Mouse (Mus musculus) bone marrow, adult 2 months (tissue): ENCODE results near the gene U2af1. TPM values are rescaled to one million over a fixed set of nuclear protein-coding genes. Genes with fewer than 3 reads are reported as not detected.
A peak's percentile ranks its signal among the peaks of the same experiment; 100 is the strongest.

ENCODE experiments used
- H3K27ac ChIP-seq: fragments of 200-500 bp; 2 replicates; pipeline ENCODE4 v1.5.1; 2012; ENCODE audit warnings: low read depth, mild to moderate bottlenecking, control low read depth, inconsistent platforms, low read length; ENCODE audit not compliant: control insufficient read depth, poor library complexity, insufficient read depth
- H3K4me1 ChIP-seq: fragments of 200-500 bp; 2 replicates; pipeline ENCODE4 v1.6.1; 2011; ENCODE audit warnings: low read length; ENCODE audit not compliant: control insufficient read depth, insufficient read depth
- H3K4me3 ChIP-seq: fragments of 200-500 bp; replicated peaks from 2 replicates; pipeline ENCODE3; 2011; ENCODE audit warnings: mild to moderate bottlenecking, low read depth, low read length, control low read depth; ENCODE audit not compliant: control insufficient read depth
- CTCF ChIP-seq: fragments of 200-500 bp; IDR thresholded peaks from 2 replicates; pipeline ENCODE4 v1.5.1; 2011; ENCODE audit warnings: low read length, control low read depth; ENCODE audit not compliant: control insufficient read depth, insufficient read depth
- POLR2A ChIP-seq: fragments of 200-500 bp; IDR thresholded peaks from 2 replicates; pipeline ENCODE4 v1.6.1; 2011; ENCODE audit warnings: low read depth, mild to moderate bottlenecking, control low read depth, low read length, borderline replicate concordance; ENCODE audit not compliant: control insufficient read depth
- WGBS: fragments of 180-500 bp; shearing (Covaris S2); methylation state at CpG from one replicate; pipeline ENCODE4 v1.1.7; 2018; 5-methylcytosine and 5-hydroxymethylcytosine counted together
- polyA plus RNA-seq: library from polyadenylated mRNA; stranded (reverse); fragments of >200 nt; gene quantifications from 2 replicates; pipeline ENCODE4 v1.2.4, GENCODE M21; 2011; ENCODE audit warnings: low replicate concordance; ENCODE audit not compliant: missing spikeins, insufficient read depth, insufficient read length

Gene U2af1
- polyA plus RNA-seq, 1 experiment, result 282 TPM

DNA sequence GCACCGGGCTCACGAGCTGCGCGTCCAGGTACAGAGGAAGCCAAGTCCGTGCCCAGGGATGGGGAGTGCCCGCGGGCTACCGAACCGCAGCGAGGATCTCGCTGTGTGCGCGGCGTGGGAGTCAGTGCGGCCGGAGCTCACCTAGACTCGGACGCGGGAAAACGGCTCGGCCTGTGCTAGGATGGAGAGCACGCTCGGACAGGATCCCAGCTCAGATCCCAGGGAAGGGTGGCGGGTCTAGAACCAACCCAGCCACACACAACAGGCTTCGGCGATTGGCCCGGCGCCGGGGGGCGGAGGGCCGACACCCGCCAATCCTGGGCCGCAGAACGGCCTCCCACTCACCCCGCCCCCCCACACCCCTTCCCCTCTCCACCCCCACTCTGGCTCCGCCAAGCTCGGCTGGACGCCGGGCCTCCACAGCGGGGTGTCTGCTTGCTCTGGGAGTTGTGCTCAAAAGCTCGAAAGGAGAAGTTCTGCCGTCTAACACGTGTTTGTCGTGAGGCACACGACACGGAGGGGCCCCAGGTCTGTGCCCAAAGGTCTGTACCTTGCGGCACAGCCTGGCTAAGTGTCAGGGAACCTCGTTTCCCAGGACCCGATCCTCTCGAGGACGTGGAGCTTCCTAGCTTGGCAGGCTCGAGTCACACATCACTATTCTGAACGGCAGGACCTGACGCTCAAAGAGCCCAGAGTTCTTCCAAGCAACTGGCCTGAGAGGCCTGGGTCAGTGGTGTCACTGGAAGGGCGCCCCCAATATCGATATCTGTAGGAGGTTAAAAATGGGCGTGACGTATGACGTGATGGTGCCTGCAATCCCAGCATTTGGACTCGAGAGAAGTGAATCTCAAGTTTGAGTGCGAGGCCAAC, 21.5 kb downstream of the U2af1 start, which contains the start of gene Cbs:
Gene Cbs (minus strand): TSS at position 297 of the 870 bp plus-strand sequence.
- 6% methylated on average over 61 of the region's 61 CpGs for WGBS
- Histone ChIP-seq H3K27ac (no peak within 1 kb of the TSS), H3K4me3 (no peak within 1 kb of the TSS), H3K4me1 (peaks cover 2% of the 10 kb centered on the region)
- TF ChIP-seq CTCF, result no peak
- TF ChIP-seq POLR2A, result peak; percentile 20; the same call in 1 of the 2 replicates

- H3K4me3 ChIP-seq, result no peak overlapping the region
- WGBS, result 16% methylated on average over 45 of the region's 45 CpGs
- no peak overlapping the region for H3K27ac ChIP-seq
- peaks cover 2% of the 10 kb centered on the region for H3K4me1 ChIP-seq
- no peak for TF ChIP-seq POLR2A
- no peak for TF ChIP-seq CTCF
Observed at GRCm38 (mm10) chr17:31636277-31636941, 22.3 kb downstream of the U2af1 start.

DNA sequence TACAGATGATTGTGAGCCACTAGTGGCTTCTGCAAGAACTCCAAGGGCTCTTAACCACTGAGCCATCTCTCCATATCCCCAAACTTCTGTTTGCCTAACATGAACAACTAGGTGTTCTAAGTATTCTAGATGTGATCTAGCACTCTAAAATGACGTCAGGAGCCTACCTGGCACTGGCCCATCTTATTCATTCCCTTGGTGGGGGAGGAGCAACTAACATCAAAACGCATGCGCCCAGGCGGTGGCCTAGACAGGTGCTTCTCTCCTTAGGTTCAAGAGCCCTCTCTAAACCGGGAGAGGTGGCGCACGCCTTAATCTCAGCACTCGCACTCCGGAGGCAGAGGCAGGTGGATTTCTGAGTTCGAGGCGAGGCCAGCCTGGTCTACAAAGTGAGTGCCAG, 22.9 kb downstream of the U2af1 start:
- Histone ChIP-seq H3K4me1 (peaks cover 2% of the 10 kb centered on the region), H3K27ac (no peak overlapping the region), H3K4me3 (no peak overlapping the region)
- no peak for TF ChIP-seq CTCF
- no peak for TF ChIP-seq POLR2A
- WGBS, result 78% methylated on average over 11 of the region's 11 CpGs

- TF ChIP-seq CTCF (no peak), POLR2A (no peak)
- Histone ChIP-seq H3K27ac (no peak overlapping the region), H3K4me1 (peaks cover 2% of the 10 kb centered on the region), H3K4me3 (no peak overlapping the region)
- 65% methylated on average over 5 of the region's 5 CpGs for WGBS
Observed at GRCm38 (mm10) chr17:31634896-31635295, 23.8 kb downstream of the U2af1 start.

DNA sequence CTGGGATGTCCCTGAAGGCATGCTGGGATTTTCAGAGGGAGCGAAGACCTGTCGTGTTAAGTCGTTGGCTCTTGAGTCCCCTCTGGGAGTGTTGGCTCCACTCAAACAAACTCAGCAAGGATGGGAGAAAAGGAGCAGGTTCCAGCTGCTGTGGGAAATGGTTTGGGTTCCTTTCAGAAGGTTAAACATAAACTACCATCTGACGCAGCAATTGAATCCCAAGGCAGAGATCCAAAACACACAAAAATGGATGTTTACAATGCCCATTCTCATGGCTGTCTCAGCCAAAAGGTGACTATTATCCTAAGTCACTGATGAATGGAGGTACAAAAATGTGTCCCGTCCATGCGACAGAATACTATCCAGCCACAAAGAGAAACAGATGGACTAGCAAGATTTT, 25.7 kb downstream of the U2af1 start:
- TF ChIP-seq POLR2A, result no peak
- TF ChIP-seq CTCF, result no peak
- Histone ChIP-seq H3K4me1 (peaks cover 2% of the 10 kb centered on the region), H3K4me3 (no peak overlapping the region), H3K27ac (no peak overlapping the region)
- WGBS, result 87% methylated on average over 6 of the region's 6 CpGs

DNA sequence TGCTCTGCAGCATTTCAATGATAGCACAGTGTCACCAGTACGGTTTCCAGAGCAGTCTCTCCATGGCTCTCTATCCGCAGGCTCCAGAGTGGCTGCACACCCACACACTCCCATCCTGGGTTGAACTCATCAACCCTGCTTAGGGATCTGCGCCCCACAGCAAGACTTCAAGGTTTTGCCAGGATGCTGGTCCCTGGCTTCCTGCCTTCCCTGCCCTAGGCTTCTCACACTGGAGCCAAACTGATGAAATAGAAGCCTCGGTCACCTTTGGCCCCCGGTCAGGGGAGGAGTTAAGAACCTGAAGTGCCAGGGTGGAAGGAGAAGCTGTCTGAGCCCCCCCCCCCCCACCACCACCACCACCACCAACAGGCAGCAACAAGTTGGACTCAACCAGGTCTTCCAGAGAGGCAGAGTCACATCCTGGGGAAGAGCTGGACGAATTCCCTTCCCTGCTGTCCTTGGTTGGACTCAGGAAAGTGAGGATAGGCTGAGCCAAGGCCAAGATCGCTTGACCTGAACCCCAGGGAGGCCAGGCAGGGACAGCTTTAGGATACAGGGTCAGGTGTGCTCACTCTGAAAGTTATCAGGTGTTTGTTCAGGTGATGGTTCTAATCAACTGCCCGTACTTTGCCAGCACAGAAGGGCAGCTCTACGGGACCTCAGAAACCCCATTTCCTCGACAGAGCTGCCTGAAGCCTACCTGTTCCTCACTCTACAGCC, 27.5 kb downstream of the U2af1 start:
- TF ChIP-seq POLR2A (no peak), CTCF (no peak)
- Histone ChIP-seq H3K4me1 (no peaks in the 10 kb centered on the region; the same call in 1 of the 2 replicates), H3K27ac (no peak overlapping the region), H3K4me3 (no peak overlapping the region)
- 75% methylated on average over 10 of the region's 10 CpGs for WGBS

- no peak overlapping the region for H3K4me3 ChIP-seq
- H3K4me1 ChIP-seq, result no peaks in the 10 kb centered on the region; the same call in 1 of the 2 replicates
- TF ChIP-seq POLR2A (no peak), CTCF (no peak)
- no peak overlapping the region for H3K27ac ChIP-seq
- WGBS, result 77% methylated on average over 2 of the region's 2 CpGs
Observed at GRCm38 (mm10) chr17:31627961-31628360, 30.7 kb downstream of the U2af1 start.

- H3K27ac ChIP-seq, result no peak overlapping the region
- 87% methylated on average over 4 of the region's 4 CpGs for WGBS
- no peaks in the 10 kb centered on the region for H3K4me1 ChIP-seq
- TF ChIP-seq CTCF, result no peak
- no peak for TF ChIP-seq POLR2A
- no peak overlapping the region for H3K4me3 ChIP-seq
Observed at GRCm38 (mm10) chr17:31623101-31623500, 35.6 kb downstream of the U2af1 start.
